Mouse (Mus musculus): ENCODE measurements at regions not wholly inside any gene's neighbourhood (a gene's known extent, or its start where the extent isn't known, plus 50 kb on each side); places are given as distances from the start of the nearest gene placed in this dataset.
"Not testable (repeated sequence)": the region's sequence is repeated elsewhere in the genome, so short reads cannot be mapped to it uniquely, and the experiment has no call there.

DNA sequence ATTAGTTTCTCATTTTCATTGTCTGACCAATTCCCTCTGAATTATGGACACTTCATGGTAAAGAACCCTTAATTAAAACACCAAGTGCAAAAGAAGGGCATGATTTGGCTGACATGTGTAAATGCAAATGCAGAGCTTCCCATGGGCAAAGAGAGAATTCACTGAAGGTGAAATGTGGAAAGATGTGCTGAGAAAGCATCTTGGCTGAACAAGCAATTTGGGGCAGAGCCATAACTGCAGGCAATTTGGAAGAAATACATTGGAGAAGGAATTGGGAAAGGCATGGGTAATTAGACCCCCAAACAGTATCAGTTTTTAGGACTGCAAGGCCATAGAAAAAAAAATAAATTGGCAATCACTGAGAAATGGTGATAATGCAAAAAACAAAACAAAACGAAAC lies 153.3 kb upstream of the Arsj start:
- no peaks in the 10 kb centered on the region for H3K27me3 ChIP-seq (ENCODE audit: control insufficient read depth, insufficient read depth, low read length)
- TF ChIP-seq POLR2A (IDR thresholded peaks at IDR 0.05; ENCODE audit: control insufficient read depth, extremely low read depth, insufficient read depth, low read length, poor library complexity) (no peak), CTCF (IDR thresholded peaks at IDR 0.05; ENCODE audit: borderline replicate concordance, control insufficient read depth, extremely low read depth, insufficient read depth, low read length, poor library complexity) (no peak)
- no peak overlapping the region for H3K27ac ChIP-seq (ENCODE audit: control insufficient read depth, insufficient read depth, low read length)
- H3K4me3 ChIP-seq (ENCODE audit: control insufficient read depth, insufficient read depth, low read length): no peak overlapping the region
- no peaks in the 10 kb centered on the region for H3K4me1 ChIP-seq (replicated peaks; ENCODE audit: control insufficient read depth, insufficient read depth, low read length)
- 67% methylated on average over 1 of the region's 1 CpGs for WGBS
- DNase-seq: no peak
- no peaks in the 10 kb centered on the region for H3K36me3 ChIP-seq (ENCODE audit: control insufficient read depth, insufficient read depth, low read length)

DNA sequence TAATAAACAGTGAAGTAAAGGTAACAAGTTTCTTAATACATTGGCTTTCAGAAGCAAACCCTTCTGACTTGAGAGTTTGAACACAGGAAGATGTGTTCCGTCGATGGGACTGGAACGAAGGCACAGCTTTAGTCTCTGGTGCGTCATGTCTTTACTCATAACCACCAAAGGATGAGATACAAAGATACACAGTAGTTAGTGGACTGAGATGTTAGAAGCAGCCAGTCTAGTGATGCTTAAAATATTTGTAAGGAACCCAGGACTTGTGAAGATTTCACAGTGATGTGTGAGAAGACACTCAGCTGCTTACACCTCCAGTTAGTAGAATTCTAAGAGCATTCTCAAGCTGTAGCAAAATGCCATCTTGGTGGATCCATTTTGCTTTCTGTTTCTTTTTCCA lies 135.9 kb upstream of the Arsj start:
- TF ChIP-seq POLR2A (IDR thresholded peaks at IDR 0.05; ENCODE audit: control insufficient read depth, extremely low read depth, insufficient read depth, low read length, poor library complexity) (no peak), CTCF (IDR thresholded peaks at IDR 0.05; ENCODE audit: borderline replicate concordance, control insufficient read depth, extremely low read depth, insufficient read depth, low read length, poor library complexity) (no peak)
- no peaks in the 10 kb centered on the region for H3K36me3 ChIP-seq (ENCODE audit: control insufficient read depth, insufficient read depth, low read length)
- H3K4me1 ChIP-seq (replicated peaks; ENCODE audit: control insufficient read depth, insufficient read depth, low read length): no peaks in the 10 kb centered on the region
- 94% methylated on average over 4 of the region's 4 CpGs for WGBS
- no peak overlapping the region for H3K4me3 ChIP-seq (ENCODE audit: control insufficient read depth, insufficient read depth, low read length)
- DNase-seq: no peak
- no peak overlapping the region for H3K27ac ChIP-seq (ENCODE audit: control insufficient read depth, insufficient read depth, low read length)
- H3K27me3 ChIP-seq (ENCODE audit: control insufficient read depth, insufficient read depth, low read length): no peaks in the 10 kb centered on the region

DNA sequence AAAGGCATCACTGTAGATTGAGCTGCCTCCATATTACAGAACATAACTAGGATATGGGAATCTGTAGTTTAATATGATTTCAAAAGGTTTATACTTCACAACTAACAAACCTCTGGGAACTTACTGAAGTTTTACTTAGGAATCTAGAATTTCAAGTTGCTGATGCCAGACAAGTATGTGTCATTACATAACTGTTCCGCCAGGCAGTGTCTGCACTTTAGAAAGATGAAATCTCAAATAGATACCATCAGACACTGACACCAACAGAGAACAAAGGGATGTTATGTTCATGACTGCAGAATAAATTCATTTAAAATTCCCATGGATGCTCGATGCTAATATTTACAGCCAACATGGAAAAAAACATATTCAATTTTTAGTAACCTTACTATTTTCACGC lies 117.7 kb upstream of the Arsj start:
- Histone ChIP-seq H3K4me3 (ENCODE audit: control insufficient read depth, insufficient read depth, low read length) (no peak overlapping the region), H3K4me1 (replicated peaks; ENCODE audit: control insufficient read depth, insufficient read depth, low read length) (no peaks in the 10 kb centered on the region), H3K27me3 (ENCODE audit: control insufficient read depth, insufficient read depth, low read length) (no peaks in the 10 kb centered on the region), H3K36me3 (ENCODE audit: control insufficient read depth, insufficient read depth, low read length) (no peaks in the 10 kb centered on the region), H3K27ac (ENCODE audit: control insufficient read depth, insufficient read depth, low read length) (no peak overlapping the region)
- 90% methylated on average over 3 of the region's 3 CpGs for WGBS
- DNase-seq: no peak
- TF ChIP-seq CTCF (IDR thresholded peaks at IDR 0.05; ENCODE audit: borderline replicate concordance, control insufficient read depth, extremely low read depth, insufficient read depth, low read length, poor library complexity) (no peak), POLR2A (IDR thresholded peaks at IDR 0.05; ENCODE audit: control insufficient read depth, extremely low read depth, insufficient read depth, low read length, poor library complexity) (no peak)

DNA sequence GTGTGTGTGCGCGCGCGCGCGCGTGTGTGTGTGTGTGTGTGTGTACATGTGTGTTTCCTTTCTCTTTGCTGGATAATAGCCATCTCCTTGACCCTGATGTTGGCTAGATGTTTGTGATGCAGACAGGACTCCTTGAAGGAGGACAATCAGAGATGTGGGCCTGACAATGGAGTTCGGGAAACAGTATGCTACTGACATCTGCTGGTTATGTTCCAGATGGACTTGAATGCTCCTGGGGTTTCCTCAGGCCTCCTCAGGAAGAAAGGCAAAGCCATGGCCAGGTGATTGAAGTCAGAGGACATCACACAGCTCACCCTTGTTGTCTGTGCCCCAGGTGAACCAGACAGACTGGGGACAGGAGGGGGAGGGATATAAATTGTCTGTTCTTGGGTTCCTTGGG lies 102.2 kb upstream of the Arsj start:
- H3K27me3 ChIP-seq (ENCODE audit: control insufficient read depth, insufficient read depth, low read length): no peaks in the 10 kb centered on the region
- 89% methylated on average over 8 of the region's 8 CpGs for whole genome bisulfite sequencing
- no peak overlapping the region for H3K4me3 ChIP-seq (ENCODE audit: control insufficient read depth, insufficient read depth, low read length)
- TF ChIP-seq CTCF (IDR thresholded peaks at IDR 0.05; ENCODE audit: borderline replicate concordance, control insufficient read depth, extremely low read depth, insufficient read depth, low read length, poor library complexity) (no peak), POLR2A (IDR thresholded peaks at IDR 0.05; ENCODE audit: control insufficient read depth, extremely low read depth, insufficient read depth, low read length, poor library complexity) (no peak)
- H3K27ac ChIP-seq (ENCODE audit: control insufficient read depth, insufficient read depth, low read length): no peak overlapping the region
- no peaks in the 10 kb centered on the region for H3K36me3 ChIP-seq (ENCODE audit: control insufficient read depth, insufficient read depth, low read length)
- no peaks in the 10 kb centered on the region for H3K4me1 ChIP-seq (replicated peaks; ENCODE audit: control insufficient read depth, insufficient read depth, low read length)
- DNase-seq: no peak

DNA sequence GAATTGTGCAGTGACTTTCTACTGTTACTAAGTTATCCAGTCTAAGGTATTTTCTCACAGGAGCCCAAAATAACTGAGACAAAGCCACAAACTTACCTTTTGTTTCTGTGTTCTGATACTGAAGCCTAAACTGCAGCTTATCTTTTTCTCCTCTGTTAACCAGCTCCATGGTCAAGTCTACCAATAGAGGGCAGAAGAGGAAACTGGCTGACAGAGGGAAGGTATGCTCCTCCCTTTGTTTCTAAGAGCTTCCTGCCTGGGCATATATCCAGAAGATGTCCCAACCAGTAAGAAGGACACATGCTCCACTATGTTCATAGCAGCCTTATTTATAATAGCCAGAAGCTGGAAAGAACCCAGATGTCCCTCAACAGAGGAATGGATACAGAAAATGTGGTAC lies 91.5 kb upstream of the Arsj start:
- not testable (repeated sequence) for H3K4me3 ChIP-seq (ENCODE audit: control insufficient read depth, insufficient read depth, low read length); H3K27me3 ChIP-seq (ENCODE audit: control insufficient read depth, insufficient read depth, low read length); H3K27ac ChIP-seq (ENCODE audit: control insufficient read depth, insufficient read depth, low read length); H3K36me3 ChIP-seq (ENCODE audit: control insufficient read depth, insufficient read depth, low read length); DNase-seq; H3K4me1 ChIP-seq (replicated peaks; ENCODE audit: control insufficient read depth, insufficient read depth, low read length)

DNA sequence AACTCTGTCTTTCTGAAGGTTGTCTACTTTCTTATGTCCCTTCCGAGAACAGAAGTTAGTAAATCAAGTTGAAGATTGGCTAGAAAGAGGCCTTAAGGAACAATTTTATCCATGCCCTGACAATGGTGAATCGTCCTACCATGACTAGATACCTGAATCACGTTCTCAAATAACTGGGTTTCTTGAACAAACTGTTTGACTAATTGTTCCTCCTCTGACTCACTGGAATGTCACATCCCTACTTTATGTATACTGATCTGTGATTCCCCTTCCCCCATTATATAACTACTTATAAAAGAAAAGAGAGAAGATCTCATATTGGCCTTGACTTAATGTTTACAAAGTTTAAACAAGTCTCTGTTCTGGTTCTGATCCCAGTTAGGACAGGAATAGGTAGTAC lies 89.9 kb upstream of the Arsj start:
- H3K36me3 ChIP-seq (ENCODE audit: control insufficient read depth, insufficient read depth, low read length): no peaks in the 10 kb centered on the region
- no peak overlapping the region for H3K4me3 ChIP-seq (ENCODE audit: control insufficient read depth, insufficient read depth, low read length)
- WGBS: 87% methylated on average over 3 of the region's 3 CpGs
- no peaks in the 10 kb centered on the region for H3K4me1 ChIP-seq (replicated peaks; ENCODE audit: control insufficient read depth, insufficient read depth, low read length)
- no peak overlapping the region for H3K27ac ChIP-seq (ENCODE audit: control insufficient read depth, insufficient read depth, low read length)
- H3K27me3 ChIP-seq (ENCODE audit: control insufficient read depth, insufficient read depth, low read length): no peaks in the 10 kb centered on the region
- TF ChIP-seq CTCF (IDR thresholded peaks at IDR 0.05; ENCODE audit: borderline replicate concordance, control insufficient read depth, extremely low read depth, insufficient read depth, low read length, poor library complexity): no peak
- TF ChIP-seq POLR2A (IDR thresholded peaks at IDR 0.05; ENCODE audit: control insufficient read depth, extremely low read depth, insufficient read depth, low read length, poor library complexity): no peak
- DNase-seq: no peak

DNA sequence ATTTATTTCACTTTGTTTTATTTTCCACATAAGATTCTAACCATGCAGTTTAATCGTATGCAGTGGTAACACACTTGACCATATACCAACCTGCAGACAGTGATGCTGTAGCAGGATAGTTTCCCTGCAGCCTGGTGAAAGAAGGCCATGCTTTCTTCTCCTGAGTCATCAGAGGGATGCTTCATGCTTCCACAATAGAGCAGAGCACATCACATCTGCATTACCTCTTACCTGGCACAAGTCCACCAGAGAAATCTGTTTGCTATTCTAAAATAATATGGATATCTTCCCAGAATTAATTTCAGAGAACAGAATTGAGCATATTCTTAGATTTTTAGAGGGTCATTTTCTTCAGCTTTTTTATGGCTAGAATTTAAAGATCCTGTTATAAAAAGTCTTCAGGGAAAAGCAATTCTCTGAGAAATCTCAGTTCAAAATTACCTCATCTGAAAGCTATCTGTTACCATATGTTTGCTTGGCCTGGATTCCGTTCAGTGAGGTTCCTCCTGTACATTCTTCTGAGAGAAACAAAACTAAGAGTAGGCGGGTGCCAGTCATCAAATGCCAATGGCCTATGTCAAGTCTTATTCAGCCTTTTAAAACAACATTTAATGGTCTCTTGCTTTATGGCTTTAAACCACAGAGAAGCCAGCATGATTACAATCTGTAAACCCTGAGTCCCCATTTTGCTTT lies 87.3 kb upstream of the Arsj start:
- Histone ChIP-seq H3K27me3 (ENCODE audit: control insufficient read depth, insufficient read depth, low read length) (no peaks in the 10 kb centered on the region), H3K27ac (ENCODE audit: control insufficient read depth, insufficient read depth, low read length) (no peak overlapping the region), H3K4me3 (ENCODE audit: control insufficient read depth, insufficient read depth, low read length) (no peak overlapping the region), H3K4me1 (replicated peaks; ENCODE audit: control insufficient read depth, insufficient read depth, low read length) (no peaks in the 10 kb centered on the region), H3K36me3 (ENCODE audit: control insufficient read depth, insufficient read depth, low read length) (no peaks in the 10 kb centered on the region)
- 91% methylated on average over 3 of the region's 3 CpGs for WGBS
- no peak for TF ChIP-seq POLR2A (IDR thresholded peaks at IDR 0.05; ENCODE audit: control insufficient read depth, extremely low read depth, insufficient read depth, low read length, poor library complexity)
- TF ChIP-seq CTCF (IDR thresholded peaks at IDR 0.05; ENCODE audit: borderline replicate concordance, control insufficient read depth, extremely low read depth, insufficient read depth, low read length, poor library complexity): no peak
- DNase-seq: no peak
